Mouse (Mus musculus) stomach, postnatal 0 days (tissue): ENCODE data around the gene Fads2.

Experiments
- CTCF ChIP-seq: IDR thresholded peaks from 2 replicates; pipeline ENCODE4 v1.5.1; 2016; ENCODE audit warnings: antibody characterized with exemption, low read depth, mild to moderate bottlenecking, moderate library complexity
- EP300 ChIP-seq: optimal IDR thresholded peaks from 2 replicates; pipeline ENCODE3; 2016; ENCODE audit warnings: antibody characterized with exemption

GRCm38 (mm10) chr19:10071892-10072291 lies 29.7 kb downstream of the Fads2 start:
- no peak for TF ChIP-seq CTCF
- TF ChIP-seq EP300, result no peak
